Mouse (Mus musculus): ENCODE results near the gene Lmntd1.

The Lmntd1 gene

GRCm38 (mm10) chr6:145495731-145496130 is 118.4 kb downstream of the Lmntd1 start:
- no peak for DNase-seq (ENCODE audit: low read depth, low spot score)

GRCm38 (mm10) chr6:145488251-145488650 is 125.9 kb downstream of the Lmntd1 start:
- DNase-seq (ENCODE audit: low read depth, low spot score): no peak

GRCm38 (mm10) chr6:145485986-145486605 is 128.0 kb downstream of the Lmntd1 start:
- no peak for DNase-seq (ENCODE audit: low read depth, low spot score)

- DNase-seq (ENCODE audit: low read depth, low spot score): no peak
Measured at GRCm38 (mm10) chr6:145483318-145483674, 130.8 kb downstream of the Lmntd1 start.

GRCm38 (mm10) chr6:145482656-145483317 is 131.3 kb downstream of the Lmntd1 start:
- DNase-seq (ENCODE audit: low read depth, low spot score): no peak

GRCm38 (mm10) chr6:145481938-145482337 is 132.2 kb downstream of the Lmntd1 start:
- no peak for DNase-seq (ENCODE audit: low read depth, low spot score)

GRCm38 (mm10) chr6:145478821-145479271 is 135.3 kb downstream of the Lmntd1 start:
- DNase-seq (ENCODE audit: low read depth, low spot score): no peak

- no peak for DNase-seq (ENCODE audit: low read depth, low spot score)
Measured at GRCm38 (mm10) chr6:145477367-145477905, 136.7 kb downstream of the Lmntd1 start.

- DNase-seq (ENCODE audit: low read depth, low spot score): no peak
Measured at GRCm38 (mm10) chr6:145471638-145472247, 142.4 kb downstream of the Lmntd1 start.

- DNase-seq (ENCODE audit: low read depth, low spot score): no peak
Measured at GRCm38 (mm10) chr6:145469260-145469943, 144.7 kb downstream of the Lmntd1 start.

GRCm38 (mm10) chr6:145464027-145464426 is 150.1 kb downstream of the Lmntd1 start:
- DNase-seq (ENCODE audit: low read depth, low spot score): no peak

GRCm38 (mm10) chr6:145462677-145463245 is 151.4 kb downstream of the Lmntd1 start:
- no peak for DNase-seq (ENCODE audit: low read depth, low spot score)

- DNase-seq (ENCODE audit: low read depth, low spot score): peak; percentile 68
Measured at GRCm38 (mm10) chr6:145457066-145457465, 157.1 kb downstream of the Lmntd1 start.

- DNase-seq (ENCODE audit: low read depth, low spot score): no peak
Measured at GRCm38 (mm10) chr6:145450628-145451403, 163.3 kb downstream of the Lmntd1 start.

- DNase-seq (ENCODE audit: low read depth, low spot score): no peak
Measured at GRCm38 (mm10) chr6:145448361-145448760, 165.8 kb downstream of the Lmntd1 start.

- DNase-seq (ENCODE audit: low read depth, low spot score): no peak
Measured at GRCm38 (mm10) chr6:145445811-145446500, 168.2 kb downstream of the Lmntd1 start.

GRCm38 (mm10) chr6:145445380-145445779 is 168.7 kb downstream of the Lmntd1 start:
- DNase-seq (ENCODE audit: low read depth, low spot score): no peak

GRCm38 (mm10) chr6:145442786-145443185 is 171.3 kb downstream of the Lmntd1 start:
- DNase-seq (ENCODE audit: low read depth, low spot score): peak; percentile 63

GRCm38 (mm10) chr6:145441416-145442110 is 172.6 kb downstream of the Lmntd1 start:
- DNase-seq (ENCODE audit: low read depth, low spot score): no peak

GRCm38 (mm10) chr6:145438851-145439250 is 175.3 kb downstream of the Lmntd1 start:
- no peak for DNase-seq (ENCODE audit: low read depth, low spot score)

Data from A20 (cell line).